Mouse (Mus musculus): Measurements from ENCODE around the gene Itga8. TPM values are rescaled to one million over a fixed set of nuclear protein-coding genes. Genes with fewer than 3 reads are reported as not detected.

Itga8 gene
- total RNA-seq (2023) = not detected

DNA sequence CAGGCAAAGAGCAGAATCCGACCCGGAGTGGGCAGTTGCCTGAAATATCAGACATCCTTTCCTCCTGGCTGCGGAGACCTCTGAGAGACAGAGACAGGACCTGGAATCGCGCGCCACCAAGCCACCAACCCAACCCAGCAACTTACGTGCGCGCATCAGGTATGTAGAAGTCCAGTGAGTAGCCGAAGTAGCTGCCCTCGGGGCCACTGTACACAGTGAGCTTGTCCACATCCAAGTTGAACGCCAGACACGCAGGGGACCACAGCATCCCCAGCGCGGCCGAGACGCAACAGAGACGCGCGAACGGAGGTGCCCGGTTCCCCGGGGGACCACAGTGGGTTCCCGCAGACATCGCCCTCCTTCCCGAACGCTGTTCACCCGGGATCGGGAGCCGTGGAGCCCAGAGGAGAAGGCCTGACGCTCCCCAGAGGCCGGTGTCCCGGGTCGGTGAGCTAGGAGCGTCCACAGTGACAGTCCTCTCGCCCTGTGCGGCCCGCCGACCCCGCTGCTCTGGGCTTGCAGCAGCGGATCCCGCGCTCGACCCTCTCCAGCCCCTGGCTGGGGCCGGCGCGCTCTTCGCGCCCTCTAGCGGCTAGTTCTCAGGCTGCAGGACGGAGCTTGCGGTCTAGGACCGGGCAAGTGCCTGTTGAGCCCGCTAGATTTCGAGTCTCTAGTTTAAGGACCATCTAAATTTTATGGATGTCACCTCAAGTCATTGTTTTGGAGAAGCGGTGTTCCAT is at the start of gene Itga8:
Gene Itga8 (minus strand): TSS at position 492 of the 740 bp plus-strand sequence.

Other genes with a start within 250 kb of the Itga8 start
- 99.1 TPM for gene Mindy3, start 117.5 kb upstream of the Itga8 start, total RNA-seq (2023)

All from CD4-positive naive resting alpha-beta T cell, adult 76 days (primary cell).